Mouse (Mus musculus): ENCODE measurements around the gene Csmd2. TPM values are rescaled to one million over a fixed set of nuclear protein-coding genes. Genes with fewer than 3 reads are reported as not detected.

Csmd2 gene
- total RNA-seq, 2 experiments from 2014 or later: 36.9 to 49.7 TPM

GRCm38 (mm10) chr4:128239113-128239512, 251.5 kb downstream of the Csmd2 start:
- no peak for DNase-seq (ENCODE audit: extremely low spot score in 1 of 2, low spot score in 1 of 2)

- no peak for DNase-seq (ENCODE audit: extremely low spot score in 1 of 2, low spot score in 1 of 2)
Observed at GRCm38 (mm10) chr4:128241075-128241853, 253.6 kb downstream of the Csmd2 start.

- DNase-seq (ENCODE audit: extremely low spot score in 1 of 2, low spot score in 1 of 2): no peak
Observed at GRCm38 (mm10) chr4:128241854-128242356, 254.2 kb downstream of the Csmd2 start.

- DNase-seq (ENCODE audit: extremely low spot score in 1 of 2, low spot score in 1 of 2): no peak
Observed at GRCm38 (mm10) chr4:128245201-128245600, 257.5 kb downstream of the Csmd2 start.

- peak in 1 of 2 experiments; percentile 25 for DNase-seq (ENCODE audit: extremely low spot score in 1 of 2, low spot score in 1 of 2)
Observed at GRCm38 (mm10) chr4:128248676-128249075, 261.0 kb downstream of the Csmd2 start.

GRCm38 (mm10) chr4:128259211-128259610, 271.6 kb downstream of the Csmd2 start:
- no peak for DNase-seq (ENCODE audit: extremely low spot score in 1 of 2, low spot score in 1 of 2)

GRCm38 (mm10) chr4:128260907-128261560, 273.4 kb downstream of the Csmd2 start, which contains the start of gene Hmgb4:
TSS of gene Hmgb4 (minus strand) at chr4:128260957.
- no peak for DNase-seq (ENCODE audit: extremely low spot score in 1 of 2, low spot score in 1 of 2)

- DNase-seq (ENCODE audit: extremely low spot score in 1 of 2, low spot score in 1 of 2): no peak
Observed at GRCm38 (mm10) chr4:128264491-128264890, 276.8 kb downstream of the Csmd2 start.

GRCm38 (mm10) chr4:128265341-128265740, 277.7 kb downstream of the Csmd2 start:
- DNase-seq (ENCODE audit: extremely low spot score in 1 of 2, low spot score in 1 of 2): no peak

- DNase-seq (ENCODE audit: extremely low spot score in 1 of 2, low spot score in 1 of 2): no peak
Observed at GRCm38 (mm10) chr4:128269261-128269875, 281.7 kb downstream of the Csmd2 start.

GRCm38 (mm10) chr4:128270177-128270576, 282.5 kb downstream of the Csmd2 start:
- no peak for DNase-seq (ENCODE audit: extremely low spot score in 1 of 2, low spot score in 1 of 2)

- no peak for DNase-seq (ENCODE audit: extremely low spot score in 1 of 2, low spot score in 1 of 2)
Observed at GRCm38 (mm10) chr4:128270931-128271330, 283.3 kb downstream of the Csmd2 start.

GRCm38 (mm10) chr4:128272501-128272900, 284.8 kb downstream of the Csmd2 start:
- no peak for DNase-seq (ENCODE audit: extremely low spot score in 1 of 2, low spot score in 1 of 2)

GRCm38 (mm10) chr4:128273146-128273545, 285.5 kb downstream of the Csmd2 start:
- no peak for DNase-seq (ENCODE audit: extremely low spot score in 1 of 2, low spot score in 1 of 2)

- no peak for DNase-seq (ENCODE audit: extremely low spot score in 1 of 2, low spot score in 1 of 2)
Observed at GRCm38 (mm10) chr4:128275116-128275515, 287.5 kb downstream of the Csmd2 start.

GRCm38 (mm10) chr4:128275586-128275985, 287.9 kb downstream of the Csmd2 start:
- DNase-seq (ENCODE audit: extremely low spot score in 1 of 2, low spot score in 1 of 2): no peak

GRCm38 (mm10) chr4:128285009-128285408, 297.4 kb downstream of the Csmd2 start:
- no peak for DNase-seq (ENCODE audit: extremely low spot score in 1 of 2, low spot score in 1 of 2)

GRCm38 (mm10) chr4:128288095-128288494, 300.4 kb downstream of the Csmd2 start:
- no peak for DNase-seq (ENCODE audit: extremely low spot score in 1 of 2, low spot score in 1 of 2)

- DNase-seq (ENCODE audit: extremely low spot score in 1 of 2, low spot score in 1 of 2): peak; percentile 22 to 33
Observed at GRCm38 (mm10) chr4:128304049-128304448, 316.4 kb downstream of the Csmd2 start.

GRCm38 (mm10) chr4:128306011-128306410, 318.4 kb downstream of the Csmd2 start:
- no peak for DNase-seq (ENCODE audit: extremely low spot score in 1 of 2, low spot score in 1 of 2)

- no peak for DNase-seq (ENCODE audit: extremely low spot score in 1 of 2, low spot score in 1 of 2)
Observed at GRCm38 (mm10) chr4:128315328-128315727, 327.7 kb downstream of the Csmd2 start.

All from layer of hippocampus, postnatal 25 days (tissue).